Mouse (Mus musculus) MEL (cell line): ENCODE measurements around the gene Grin2b. TPM values are rescaled to one million over a fixed set of nuclear protein-coding genes. Genes with fewer than 3 reads are reported as not detected.

ENCODE experiments used
- DNase-seq: peaks from one replicate; pipeline ENCODE4 v3.0.0; 2011; ENCODE audit warnings: low read depth, low spot score
- H3K27ac ChIP-seq: 2 replicates; pipeline ENCODE4 v1.5.1; 2012; ENCODE audit warnings: low read depth, mild to moderate bottlenecking, control low read depth, low read length, moderate library complexity; ENCODE audit not compliant: control insufficient read depth
- H3K27me3 ChIP-seq, 2 experiments: fragments of 150-350 bp in 1 of 2; sonication (generic) in 1 of 2; 2 replicates each; pipeline ENCODE4 v1.6.1; 2012; ENCODE audit warnings: low read length in 2 of 2, mild to moderate bottlenecking in 2 of 2, improper control_type of control experiment in 1 of 2, moderate library complexity in 1 of 2; ENCODE audit not compliant: insufficient read depth in 2 of 2, control insufficient read depth in 1 of 2
- H3K36me3 ChIP-seq, 2 experiments: 2 replicates each; pipeline ENCODE4 v1.6.1; 2012 to 2014; ENCODE audit warnings: low read length in 2 of 2, improper control_type of control experiment in 1 of 2, inconsistent platforms in 1 of 2, mild to moderate bottlenecking in 1 of 2; ENCODE audit not compliant: insufficient read depth in 2 of 2, control insufficient read depth in 1 of 2
- H3K4me1 ChIP-seq, 2 experiments: fragments of 150-350 bp in 1 of 2; sonication (generic) in 1 of 2; 2 replicates each; pipeline ENCODE4 v1.6.1; 2012; ENCODE audit warnings: low read length in 2 of 2, improper control_type of control experiment in 1 of 2, mild to moderate bottlenecking in 1 of 2; ENCODE audit not compliant: insufficient read depth in 2 of 2, control insufficient read depth in 1 of 2
- H3K4me3 ChIP-seq, 2 experiments: fragments of 150-350 bp in 1 of 2; sonication (generic) in 1 of 2; 2 replicates each; pipeline ENCODE4 v1.5.1; 2012; ENCODE audit warnings: low read depth in 2 of 2, low read length in 2 of 2, mild to moderate bottlenecking in 2 of 2, moderate library complexity in 2 of 2, control low read depth in 1 of 2, improper control_type of control experiment in 1 of 2; ENCODE audit not compliant: control insufficient read depth in 1 of 2, insufficient read depth in 1 of 2
- H3K79me2 ChIP-seq: 2 replicates; pipeline ENCODE4 v1.6.1; 2012; ENCODE audit warnings: mild to moderate bottlenecking, low read length, moderate library complexity; ENCODE audit not compliant: control insufficient read depth, poor library complexity, insufficient read depth
- H3K9ac ChIP-seq: 2 replicates; pipeline ENCODE4 v1.6.1; 2012; ENCODE audit warnings: low read depth, mild to moderate bottlenecking, control low read depth, low read length, moderate library complexity; ENCODE audit not compliant: control insufficient read depth, poor library complexity, severe bottlenecking
- H3K9me3 ChIP-seq: fragments of 150-350 bp; sonication (generic); replicated peaks from 2 replicates; pipeline ENCODE4 v1.6.1; 2012; ENCODE audit warnings: mild to moderate bottlenecking, low read length, improper control_type of control experiment, moderate library complexity; ENCODE audit not compliant: insufficient read depth
- BHLHE40 ChIP-seq: IDR thresholded peaks from 2 replicates; pipeline ENCODE4 v1.6.1; 2012; ENCODE audit warnings: low read depth, mild to moderate bottlenecking, inconsistent platforms, low read length, improper control_type of control experiment, borderline replicate concordance
- CHD1 ChIP-seq: IDR thresholded peaks from 2 replicates; pipeline ENCODE4 v1.6.1; 2012; ENCODE audit warnings: low read depth, mild to moderate bottlenecking, inconsistent platforms, low read length, improper control_type of control experiment
- CHD2 ChIP-seq: IDR thresholded peaks from 2 replicates; pipeline ENCODE4 v1.6.1; 2011; ENCODE audit warnings: low read length, improper control_type of control experiment
- CTCF ChIP-seq, 3 experiments: IDR thresholded peaks in 2 of 3; conservative IDR thresholded peaks in 1 of 3; 2 replicates each; pipeline ENCODE4 v1.5.1; 2011 to 2012; ENCODE audit warnings: low read length in 3 of 3, low read depth in 2 of 3, mild to moderate bottlenecking in 2 of 3, improper control_type of control experiment in 1 of 3, inconsistent platforms in 1 of 3, mixed read lengths in 1 of 3, moderate library complexity in 1 of 3; ENCODE audit not compliant: control insufficient read depth in 1 of 3, insufficient read depth in 1 of 3, poor library complexity in 1 of 3, severe bottlenecking in 1 of 3
- ELF1 ChIP-seq: IDR thresholded peaks from 2 replicates; pipeline ENCODE4 v1.6.1; 2014; ENCODE audit warnings: low read depth, mild to moderate bottlenecking, inconsistent platforms, low read length, improper control_type of control experiment, moderate library complexity
- EP300 ChIP-seq, 2 experiments: IDR thresholded peaks; 2 replicates each; pipeline ENCODE4 v1.6.1; 2011; ENCODE audit warnings: improper control_type of control experiment in 2 of 2, low read length in 2 of 2, low read depth in 1 of 2, mild to moderate bottlenecking in 1 of 2
- ETS1 ChIP-seq: IDR thresholded peaks from 2 replicates; pipeline ENCODE4 v1.6.1; 2012; ENCODE audit warnings: low read depth, mild to moderate bottlenecking, inconsistent platforms, low read length, improper control_type of control experiment, moderate library complexity
- GABPA ChIP-seq: IDR thresholded peaks from 2 replicates; pipeline ENCODE4 v1.6.1; 2012; ENCODE audit warnings: low read depth, mild to moderate bottlenecking, inconsistent platforms, low read length, improper control_type of control experiment, moderate library complexity
- GATA1 ChIP-seq: IDR thresholded peaks from 2 replicates; pipeline ENCODE4 v1.6.1; 2011; ENCODE audit warnings: low read depth, low read length, improper control_type of control experiment
- MEF2A ChIP-seq: IDR thresholded peaks from 2 replicates; pipeline ENCODE4 v1.6.1; 2014; ENCODE audit warnings: low read depth, mild to moderate bottlenecking, inconsistent platforms, low read length, improper control_type of control experiment; ENCODE audit not compliant: poor library complexity, insufficient replicate concordance, severe bottlenecking; ENCODE audit errors: extremely low read depth
- MYB ChIP-seq: IDR thresholded peaks from 2 replicates; pipeline ENCODE4 v1.6.1; 2011; ENCODE audit warnings: mild to moderate bottlenecking, low read depth, low read length, improper control_type of control experiment
- MYC ChIP-seq: IDR thresholded peaks from 2 replicates; pipeline ENCODE4 v1.6.1; 2011; ENCODE audit warnings: low read depth, mild to moderate bottlenecking, low read length, improper control_type of control experiment, moderate library complexity
- NRF1 ChIP-seq: IDR thresholded peaks from 2 replicates; pipeline ENCODE4 v1.6.1; 2014; ENCODE audit warnings: low read depth, mild to moderate bottlenecking, inconsistent platforms, low read length, improper control_type of control experiment, moderate library complexity; ENCODE audit not compliant: poor library complexity, insufficient read depth, severe bottlenecking
- RCOR1 ChIP-seq: IDR thresholded peaks from 2 replicates; pipeline ENCODE4 v1.6.1; 2012; ENCODE audit warnings: low read depth, mild to moderate bottlenecking, inconsistent platforms, low read length, improper control_type of control experiment
- SIN3A ChIP-seq: IDR thresholded peaks from 2 replicates; pipeline ENCODE4 v1.6.1; 2012; ENCODE audit warnings: low read length, improper control_type of control experiment, inconsistent platforms
- TAL1 ChIP-seq: IDR thresholded peaks from 2 replicates; pipeline ENCODE4 v1.6.1; 2012; ENCODE audit warnings: mild to moderate bottlenecking, inconsistent platforms, low read length, moderate library complexity, mixed read lengths
- TBP ChIP-seq: IDR thresholded peaks from 2 replicates; pipeline ENCODE4 v1.8.0; 2011; ENCODE audit warnings: low read depth, low read length, improper control_type of control experiment
- UBTF ChIP-seq: IDR thresholded peaks from 2 replicates; pipeline ENCODE4 v1.6.1; 2012; ENCODE audit warnings: low read depth, mild to moderate bottlenecking, inconsistent platforms, low read length, improper control_type of control experiment, moderate library complexity, borderline replicate concordance; ENCODE audit not compliant: insufficient read depth
- USF1 ChIP-seq: IDR thresholded peaks from 2 replicates; pipeline ENCODE4 v1.6.1; 2014; ENCODE audit warnings: low read depth, mild to moderate bottlenecking, inconsistent platforms, low read length, improper control_type of control experiment, moderate library complexity
- USF2 ChIP-seq, 2 experiments: IDR thresholded peaks; 2 replicates each; pipeline ENCODE4 v1.6.1; 2011 to 2012; ENCODE audit warnings: improper control_type of control experiment in 2 of 2, low read length in 2 of 2, borderline replicate concordance in 1 of 2, inconsistent platforms in 1 of 2, low read depth in 1 of 2, mild to moderate bottlenecking in 1 of 2; ENCODE audit not compliant: insufficient read depth in 1 of 2
- ZC3H11A ChIP-seq: IDR thresholded peaks from 2 replicates; pipeline ENCODE4 v1.6.1; 2012; ENCODE audit warnings: low read depth, mild to moderate bottlenecking, inconsistent platforms, low read length, improper control_type of control experiment
- ZMIZ1 ChIP-seq: IDR thresholded peaks from 2 replicates; pipeline ENCODE4 v1.6.1; 2012; ENCODE audit warnings: low read depth, mild to moderate bottlenecking, inconsistent platforms, low read length, improper control_type of control experiment, moderate library complexity
- ZNF384 ChIP-seq: IDR thresholded peaks from 2 replicates; pipeline ENCODE4 v1.6.1; 2012; ENCODE audit warnings: low read depth, mild to moderate bottlenecking, inconsistent platforms, low read length, improper control_type of control experiment
- polyA plus RNA-seq, 2 experiments: library from polyadenylated mRNA; stranded (reverse) in 1 of 2; unstranded in 1 of 2; fragments of >175 nt in 1 of 2; fragments of >200 nt in 1 of 2; gene quantifications; 2 replicates each; pipeline versions ENCODE4 v1.2.1 to v1.2.4; 2012; ENCODE audit warnings: low replicate concordance in 2 of 2, low read depth in 1 of 2; ENCODE audit not compliant: insufficient read length in 2 of 2, insufficient read depth in 1 of 2, missing spikeins in 1 of 2
- total RNA-seq: library from RNA; depleted of rRNA; stranded (reverse); fragments of 300-350 nt; gene quantifications from 2 replicates; pipeline ENCODE4 v1.2.3, GENCODE M21; 2012

Gene Grin2b
- total and polyA plus RNA-seq, 3 experiments, result not detected

- H3K9me3 ChIP-seq, result no peaks in the 10 kb centered on the region
- H3K4me3 ChIP-seq, result no peak overlapping the region
- no peaks in the 10 kb centered on the region for H3K36me3 ChIP-seq
- DNase-seq, result no peak
- no peaks in the 10 kb centered on the region for H3K79me2 ChIP-seq
- no peaks in the 10 kb centered on the region for H3K4me1 ChIP-seq
- H3K27ac ChIP-seq, result no peak overlapping the region
- no peaks in the 10 kb centered on the region for H3K27me3 ChIP-seq
- no peak overlapping the region for H3K9ac ChIP-seq
- TF ChIP-seq CHD2 (no peak), TBP (no peak), USF1 (no peak), CTCF (IDR thresholded peaks at IDR 0.05 in 2 of 3, conservative IDR thresholded peaks at IDR 0.05 in 1 of 3; ENCODE audit: control insufficient read depth in 1 of 3, insufficient read depth in 1 of 3, low read depth in 2 of 3, low read length in 3 of 3, poor library complexity in 1 of 3, severe bottlenecking in 1 of 3) (no peak), SIN3A (no peak), GATA1 (no peak), CHD1 (no peak), TAL1 (no peak), UBTF (no peak), ELF1 (no peak), ETS1 (no peak), USF2 (IDR thresholded peaks at IDR 0.05; ENCODE audit: borderline replicate concordance in 1 of 2, insufficient read depth in 1 of 2, low read depth in 1 of 2, low read length in 2 of 2) (no peak), MYC (no peak), BHLHE40 (no peak)
These were observed 446.2 kb downstream of the Grin2b start for GRCm38 (mm10) chr6:135727106-135727505.

- Histone ChIP-seq H3K9ac (no peak overlapping the region), H3K79me2 (no peaks in the 10 kb centered on the region), H3K9me3 (no peaks in the 10 kb centered on the region), H3K27me3 (no peaks in the 10 kb centered on the region), H3K36me3 (no peaks in the 10 kb centered on the region), H3K27ac (no peak overlapping the region), H3K4me1 (no peaks in the 10 kb centered on the region), H3K4me3 (no peak overlapping the region)
- no peak for DNase-seq
- TF ChIP-seq EP300 (IDR thresholded peaks at IDR 0.05; ENCODE audit: low read depth in 1 of 2, low read length in 2 of 2) (no peak), SIN3A (no peak), RCOR1 (no peak), CHD2 (no peak), ELF1 (no peak), ZMIZ1 (no peak), GABPA (no peak), MYC (no peak), NRF1 (no peak), MEF2A (no peak), CHD1 (no peak), GATA1 (no peak), TAL1 (no peak), ZC3H11A (no peak), ZNF384 (no peak), MYB (no peak)
These were observed 451.6 kb downstream of the Grin2b start for GRCm38 (mm10) chr6:135721706-135722105.
